In genomic region chr3:27155051-27155855, GRCm38 (mm10) we compare ENCODE assay signal across 9 mouse cellular contexts. TPM values are rescaled to one million over a fixed set of nuclear protein-coding genes. Genes with fewer than 3 reads are reported as not detected.
DNase-seq lines count a peak whose midpoint lies in the region; ATAC-seq and TF ChIP-seq lines count a peak whose summit lies in the region.
"Had no signal": no experiment of that assay in that cellular context is flagged by ENCODE, and none has a peak within 500 bp of the region (broad histone marks: within the 10 kb centered on the region; RNA-seq: fewer than 3 reads in every experiment).

No protein-coding gene starts in this region.

- CTCF ChIA-PET in Patski (lab: Charles Lee), result interaction anchor here (0.9 to 6.2 kb wide), 5 partner anchors 11 to 55 kb away, joined by 3 to 56 read pairs (median 4); partner anchors contain the start of gene Nceh1

- POLR2A ChIA-PET in Patski (lab: Charles Lee), result no interaction called here

- WGBS in forebrain, embryonic 11.5 days, result 15% methylated on average over 6 of the region's 6 CpGs
- 17% methylated on average over 6 of the region's 6 CpGs for WGBS in forebrain, postnatal 0 days
- WGBS in liver, embryonic 13.5 days (ENCODE audit: insufficient replicate concordance), result 43% methylated on average over 6 of the region's 6 CpGs

- no peak for ATAC-seq in forebrain, embryonic 11.5 days (replicated peaks; ENCODE audit: low FRiP score)
- no peak for ATAC-seq in forebrain, postnatal 0 days
- ATAC-seq in Patski, result peak; percentile 73
- no peak for ATAC-seq in liver, embryonic 13.5 days (ENCODE audit: low read depth)
- ATAC-seq in erythroid progenitor cell, adult 5-6 weeks (replicated peaks; ENCODE audit: low FRiP score, poor library complexity, severe bottlenecking), result no peak
- ATAC-seq in megakaryocyte, adult 5-6 weeks (ENCODE audit: poor library complexity, severe bottlenecking), result no peak

- DNase-seq in forebrain, embryonic 11.5 days (ENCODE audit: low spot score), result peak; percentile 60
- DNase-seq in forebrain, postnatal 0 days, result no peak
- DNase-seq in Patski (ENCODE audit: low read depth, low spot score), result no peak
- DNase-seq in heart, postnatal 4 days, result peak; percentile 40
- no peak for DNase-seq in liver, embryonic 13.5 days
- DNase-seq in urinary bladder, postnatal 25 days (ENCODE audit: low spot score), result peak; percentile 21

- H3K36me3 ChIP-seq in forebrain, embryonic 11.5 days (ENCODE audit: control insufficient read depth, insufficient read depth, low read length), result no peaks in the 10 kb centered on the region; the same call in 1 of the 2 replicates
- no peaks in the 10 kb centered on the region for H3K36me3 ChIP-seq in forebrain, postnatal 0 days (ENCODE audit: insufficient read depth)
- peaks cover 6% of the 10 kb centered on the region for H3K36me3 ChIP-seq in liver, embryonic 13.5 days

- no peak overlapping the region for H3K4me2 ChIP-seq in forebrain, embryonic 11.5 days (ENCODE audit: low read depth, low read length, severe bottlenecking)
- H3K4me2 ChIP-seq in forebrain, postnatal 0 days (ENCODE audit: low read depth), result no peak overlapping the region
- no peak overlapping the region for H3K4me2 ChIP-seq in liver, embryonic 13.5 days

- H3K9me3 ChIP-seq in forebrain, embryonic 11.5 days (ENCODE audit: control insufficient read depth, low read length), result no peaks in the 10 kb centered on the region
- no peaks in the 10 kb centered on the region for H3K9me3 ChIP-seq in forebrain, postnatal 0 days (ENCODE audit: low read length)
- no peaks in the 10 kb centered on the region for H3K9me3 ChIP-seq in liver, embryonic 13.5 days (replicated peaks)

- no peak overlapping the region for H3K4me3 ChIP-seq in forebrain, embryonic 11.5 days (ENCODE audit: low read depth, low read length)
- no peak overlapping the region for H3K4me3 ChIP-seq in forebrain, postnatal 0 days (ENCODE audit: low read depth, low read length)
- H3K4me3 ChIP-seq in liver, embryonic 13.5 days (replicated peaks), result no peak overlapping the region

- no peak for TF ChIP-seq CTCF in forebrain, postnatal 0 days (IDR thresholded peaks at IDR 0.05; ENCODE audit: low read depth)
- TF ChIP-seq CTCF in Patski (IDR thresholded peaks at IDR 0.05), result no peak

- no peak overlapping the region for H3K9ac ChIP-seq in forebrain, embryonic 11.5 days (ENCODE audit: low read length)
- H3K9ac ChIP-seq in forebrain, postnatal 0 days, result no peak overlapping the region
- H3K9ac ChIP-seq in liver, embryonic 13.5 days, result peak overlapping the region; percentile 70; the same call in 1 of the 2 replicates

- no peaks in the 10 kb centered on the region; the same call in 1 of the 2 replicates for H3K4me1 ChIP-seq in forebrain, embryonic 11.5 days (replicated peaks; ENCODE audit: control insufficient read depth, insufficient read depth, low read length)
- no peaks in the 10 kb centered on the region for H3K4me1 ChIP-seq in forebrain, postnatal 0 days (ENCODE audit: insufficient read depth)
- peaks cover 39% of the 10 kb centered on the region for H3K4me1 ChIP-seq in liver, embryonic 13.5 days (replicated peaks)

- in situ Hi-C loops in Patski (cut with MboI; ENCODE audit: low pct_unique_long_range_greater_than_20kb), result no loop called here

- H3K27me3 ChIP-seq in forebrain, embryonic 11.5 days (ENCODE audit: control insufficient read depth, insufficient read depth, low read length), result no peaks in the 10 kb centered on the region
- no peaks in the 10 kb centered on the region for H3K27me3 ChIP-seq in forebrain, postnatal 0 days (ENCODE audit: insufficient read depth, low read length)
- H3K27me3 ChIP-seq in Patski, result no peaks in the 10 kb centered on the region
- no peaks in the 10 kb centered on the region for H3K27me3 ChIP-seq in liver, embryonic 13.5 days
- H3K27me3 ChIP-seq: CH12.LX had no signal

- H3K27ac ChIP-seq in forebrain, embryonic 11.5 days (ENCODE audit: low read depth, low read length), result 0 out of 2 replicates have a peak overlapping the region, but pooled peaks have one; percentile 59
- no peak overlapping the region for H3K27ac ChIP-seq in forebrain, postnatal 0 days (ENCODE audit: low read depth, low read length)
- peak overlapping the region; percentile 85 for H3K27ac ChIP-seq in liver, embryonic 13.5 days

RNA-seq across cellular contexts. Expression of gene Ect2, which starts 1.6 kb away (rescaled TPM):
- 124 and 136 TPM in 2 replicates for polyA plus RNA-seq in forebrain, embryonic 11.5 days (2014; fragmentation: Nextera tagmentation; extraction: Ambion mirVana)
- 5.3 and 5.5 TPM in 2 replicates for total RNA-seq in forebrain, postnatal 0 days (2014; rRNA removed)
- polyA plus RNA-seq in forebrain, postnatal 0 days (2015; fragmentation: Nextera tagmentation; extraction: Ambion mirVana), result 3.5 and 4.7 TPM in 2 replicates
- polyA plus RNA-seq in Patski (2021), result 110 TPM
- 10 to 100 TPM; 28.3 to 31.0 TPM for total RNA-seq in heart, postnatal 4 days (2021)
- 34.5 and 47.4 TPM in 2 replicates for polyA plus RNA-seq in liver, embryonic 13.5 days (2015; fragmentation: Nextera tagmentation; extraction: Ambion mirVana)
- 188 and 294 TPM in 2 replicates for total RNA-seq in erythroid progenitor cell, adult 5-6 weeks (2015; ENCODE audit: low replicate concordance)
- 311 and 332 TPM in 2 replicates for total RNA-seq in erythroid progenitor cell, adult 5-6 weeks (2017; ENCODE audit: low replicate concordance)
- total RNA-seq in megakaryocyte, adult 5-6 weeks (2015), result 57.2 and 60.8 TPM in 2 replicates
- total RNA-seq in megakaryocyte, adult 5-6 weeks (2017), result 62.2 and 65.7 TPM in 2 replicates

RNA-seq across cellular contexts. Expression of gene Nceh1, which starts 27.5 kb away (rescaled TPM):
- polyA plus RNA-seq in forebrain, embryonic 11.5 days (2014; fragmentation: Nextera tagmentation; extraction: Ambion mirVana), result 3.3 and 3.4 TPM in 2 replicates
- total RNA-seq in forebrain, postnatal 0 days (2014; rRNA removed), result 18.6 and 22.7 TPM in 2 replicates
- 17.4 and 27.9 TPM in 2 replicates for polyA plus RNA-seq in forebrain, postnatal 0 days (2015; fragmentation: Nextera tagmentation; extraction: Ambion mirVana)
- polyA plus RNA-seq in Patski (2021), result 188 TPM
- total RNA-seq in heart, postnatal 4 days (2021), result 100 to 1,000 TPM; 111 to 114 TPM
- polyA plus RNA-seq in liver, embryonic 13.5 days (2015; fragmentation: Nextera tagmentation; extraction: Ambion mirVana), result 3.7 and 4.2 TPM in 2 replicates
- total RNA-seq in erythroid progenitor cell, adult 5-6 weeks (2015; ENCODE audit: low replicate concordance), result 3.8 and 15.5 TPM in 2 replicates
- 4.1 and 7.3 TPM in 2 replicates for total RNA-seq in erythroid progenitor cell, adult 5-6 weeks (2017; ENCODE audit: low replicate concordance)
- total RNA-seq in megakaryocyte, adult 5-6 weeks (2015), result 30.6 and 33.9 TPM in 2 replicates
- total RNA-seq in megakaryocyte, adult 5-6 weeks (2017), result 32.7 and 33.2 TPM in 2 replicates

Comparison
In these comparisons a context has a peak if more than half of its experiments do, and no peak if none do; other contexts are left out.
1. DNase-seq: peak in forebrain, embryonic 11.5 days (single experiment), heart, postnatal 4 days (single experiment) and urinary bladder, postnatal 25 days (single experiment); none in forebrain, postnatal 0 days (single experiment), Patski (single experiment) and liver, embryonic 13.5 days (single experiment).